Mouse (Mus musculus): ENCODE results near the gene Fmo4.

- TF ChIP-seq CTCF (IDR thresholded peaks at IDR 0.05; ENCODE audit: low read depth, low read length) (no peak), POLR2A (IDR thresholded peaks at IDR 0.05; ENCODE audit: extremely low read depth, insufficient read depth, low read length) (no peak)
Observed at GRCm38 (mm10) chr1:162796441-162796840, 17.3 kb downstream of the Fmo4 start.

Data from liver, adult 2 months (tissue).